Comparison of ENCODE assay signal across 18 mouse cellular contexts in the genomic region with DNA sequence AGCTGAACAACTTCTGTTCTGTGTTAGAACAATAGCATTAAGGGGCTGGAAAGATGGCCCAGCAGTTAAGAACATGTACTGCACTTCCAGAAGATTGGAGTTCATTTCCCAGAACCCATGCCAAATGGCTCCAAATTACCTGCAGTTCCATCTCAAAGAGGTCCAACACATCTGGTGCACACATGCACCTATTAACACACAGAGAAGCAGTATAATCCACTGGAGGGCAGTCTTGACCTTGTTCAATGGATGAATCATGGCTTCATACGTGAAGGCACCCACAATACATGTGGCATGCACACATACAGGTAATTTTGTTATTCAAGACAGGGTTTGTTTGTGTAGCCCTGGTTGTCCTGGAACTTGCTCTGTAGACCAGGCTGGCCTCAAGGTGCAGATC. TPM values are rescaled to one million over a fixed set of nuclear protein-coding genes. Genes with fewer than 3 reads are reported as not detected.
DNase-seq lines count a peak whose midpoint lies in the region; ATAC-seq and TF ChIP-seq lines count a peak whose summit lies in the region.
"Had no signal": no experiment of that assay in that cellular context is flagged by ENCODE, and none has a peak within 500 bp of the region (broad histone marks: within the 10 kb centered on the region; RNA-seq: fewer than 3 reads in every experiment).

No protein-coding gene starts in this region.

- no peak overlapping the region for H3K27ac ChIP-seq in embryonic facial prominence, embryonic 11.5 days (replicated peaks; ENCODE audit: low read depth, low read length)
- no peak overlapping the region for H3K27ac ChIP-seq in embryonic facial prominence, embryonic 10.5 days (replicated peaks)
- H3K27ac ChIP-seq in kidney, postnatal 0 days: no peak overlapping the region
- no peak overlapping the region for H3K27ac ChIP-seq in kidney, embryonic 15.5 days
- H3K27ac ChIP-seq: embryonic facial prominence, embryonic 13.5 days; liver, embryonic 13.5 days; midbrain, embryonic 12.5 days had no signal

- CTCF ChIA-PET in Patski (lab: Charles Lee): no interaction called here

- H3K9ac ChIP-seq in embryonic facial prominence, embryonic 11.5 days (replicated peaks; ENCODE audit: low read length): no peak overlapping the region
- no peak overlapping the region for H3K9ac ChIP-seq in kidney, postnatal 0 days (ENCODE audit: low read depth, low read length)
- no peak overlapping the region for H3K9ac ChIP-seq in kidney, embryonic 15.5 days
- H3K9ac ChIP-seq: embryonic facial prominence, embryonic 13.5 days; heart, embryonic 12.5 days; liver, embryonic 13.5 days; lung, embryonic 14.5 days; midbrain, embryonic 12.5 days had no signal

- no peaks in the 10 kb centered on the region for H3K9me3 ChIP-seq in embryonic facial prominence, embryonic 11.5 days (replicated peaks; ENCODE audit: control insufficient read depth, low read length)
- no peaks in the 10 kb centered on the region for H3K9me3 ChIP-seq in embryonic facial prominence, embryonic 10.5 days
- no peaks in the 10 kb centered on the region for H3K9me3 ChIP-seq in kidney, postnatal 0 days (replicated peaks; ENCODE audit: low read length)
- no peaks in the 10 kb centered on the region for H3K9me3 ChIP-seq in kidney, embryonic 15.5 days (replicated peaks)
- H3K9me3 ChIP-seq: embryonic facial prominence, embryonic 13.5 days; heart, embryonic 12.5 days; liver, embryonic 13.5 days; midbrain, embryonic 12.5 days had no signal

- H3K36me3 ChIP-seq in embryonic facial prominence, embryonic 11.5 days (replicated peaks; ENCODE audit: control insufficient read depth, insufficient read depth, low read depth, low read length): no peaks in the 10 kb centered on the region
- H3K36me3 ChIP-seq in embryonic facial prominence, embryonic 10.5 days (replicated peaks): no peaks in the 10 kb centered on the region
- no peaks in the 10 kb centered on the region for H3K36me3 ChIP-seq in kidney, postnatal 0 days (ENCODE audit: insufficient read depth, low read length)
- H3K36me3 ChIP-seq in kidney, embryonic 15.5 days: no peaks in the 10 kb centered on the region
- H3K36me3 ChIP-seq: embryonic facial prominence, embryonic 13.5 days; heart, embryonic 12.5 days; liver, embryonic 13.5 days; midbrain, embryonic 12.5 days had no signal

- no peaks in the 10 kb centered on the region for H3K27me3 ChIP-seq in embryonic facial prominence, embryonic 11.5 days (ENCODE audit: control insufficient read depth, insufficient read depth, low read length)
- H3K27me3 ChIP-seq in embryonic facial prominence, embryonic 10.5 days (replicated peaks; ENCODE audit: low read depth, poor library complexity, severe bottlenecking): no peaks in the 10 kb centered on the region
- no peaks in the 10 kb centered on the region for H3K27me3 ChIP-seq in kidney, postnatal 0 days (ENCODE audit: insufficient read depth, low read length)
- H3K27me3 ChIP-seq in kidney, embryonic 15.5 days: no peaks in the 10 kb centered on the region
- no peaks in the 10 kb centered on the region for H3K27me3 ChIP-seq in Patski
- H3K27me3 ChIP-seq: embryonic facial prominence, embryonic 13.5 days; heart, embryonic 12.5 days; liver, embryonic 13.5 days; midbrain, embryonic 12.5 days had no signal

- no peak overlapping the region for H3K4me3 ChIP-seq in embryonic facial prominence, embryonic 11.5 days (ENCODE audit: low read depth, low read length)
- no peak overlapping the region for H3K4me3 ChIP-seq in embryonic facial prominence, embryonic 10.5 days
- H3K4me3 ChIP-seq in kidney, postnatal 0 days (replicated peaks; ENCODE audit: low read depth, low read length): no peak overlapping the region
- no peak overlapping the region for H3K4me3 ChIP-seq in kidney, embryonic 15.5 days (replicated peaks)
- H3K4me3 ChIP-seq: embryonic facial prominence, embryonic 13.5 days; heart, embryonic 12.5 days; liver, embryonic 13.5 days; midbrain, embryonic 12.5 days had no signal

- 71% methylated on average over 1 of the region's 1 CpGs for WGBS in embryonic facial prominence, embryonic 11.5 days
- 82% methylated on average over 1 of the region's 1 CpGs for WGBS in embryonic facial prominence, embryonic 10.5 days
- WGBS in kidney, postnatal 0 days: 76% methylated on average over 1 of the region's 1 CpGs
- 82% methylated on average over 1 of the region's 1 CpGs for WGBS in kidney, embryonic 15.5 days

- POLR2A ChIA-PET in Patski (lab: Charles Lee): no interaction called here

- TF ChIP-seq CTCF in kidney, postnatal 0 days (IDR thresholded peaks at IDR 0.05; ENCODE audit: low read depth): peak; percentile 37; the same call in 1 of the 2 replicates
- peak; percentile 48 for TF ChIP-seq CTCF in Patski (IDR thresholded peaks at IDR 0.05)

- no peaks in the 10 kb centered on the region for H3K4me1 ChIP-seq in embryonic facial prominence, embryonic 11.5 days (ENCODE audit: control insufficient read depth, insufficient read depth, low read length)
- no peaks in the 10 kb centered on the region for H3K4me1 ChIP-seq in embryonic facial prominence, embryonic 10.5 days
- no peaks in the 10 kb centered on the region for H3K4me1 ChIP-seq in kidney, postnatal 0 days (replicated peaks; ENCODE audit: insufficient read depth, low read length)
- H3K4me1 ChIP-seq in kidney, embryonic 15.5 days: peaks cover 9% of the 10 kb centered on the region; the same call in 1 of the 2 replicates
- H3K4me1 ChIP-seq: embryonic facial prominence, embryonic 13.5 days; heart, embryonic 12.5 days; liver, embryonic 13.5 days; midbrain, embryonic 12.5 days had no signal

- DNase-seq in embryonic facial prominence, embryonic 11.5 days (ENCODE audit: low spot score): peak; percentile 28
- DNase-seq in embryonic facial prominence, embryonic 10.5 days (ENCODE audit: low spot score): no peak
- no peak for DNase-seq in kidney, postnatal 0 days (ENCODE audit: low spot score)
- DNase-seq in 416B (ENCODE audit: low read depth) (peak; percentile 47), Patski (ENCODE audit: low read depth, low spot score) (no peak)
- DNase-seq in adrenal gland, postnatal 4 days (ENCODE audit: low spot score in 2 of 2): no peak
- DNase-seq in cerebellum, postnatal 36 days: no peak
- DNase-seq: adrenal gland, postnatal 36 days; cerebellum, adult 18-20 months; cerebellum, postnatal 25 days; layer of hippocampus, adult 9-11 months; liver, embryonic 13.5 days had no signal

- H3K4me2 ChIP-seq in embryonic facial prominence, embryonic 11.5 days (ENCODE audit: low read depth, low read length): no peak overlapping the region
- H3K4me2 ChIP-seq in kidney, postnatal 0 days (ENCODE audit: low read length): no peak overlapping the region
- H3K4me2 ChIP-seq in kidney, embryonic 15.5 days: no peak overlapping the region
- H3K4me2 ChIP-seq: embryonic facial prominence, embryonic 13.5 days; heart, embryonic 12.5 days; liver, embryonic 13.5 days; lung, embryonic 14.5 days; midbrain, embryonic 12.5 days had no signal

- in situ Hi-C loops in Patski (cut with MboI; ENCODE audit: low pct_unique_long_range_greater_than_20kb): loop anchor here (25.0 kb wide), 1 partner anchor 1071 kb away; no protein-coding TSS in a partner anchor

- ATAC-seq in embryonic facial prominence, embryonic 11.5 days (replicated peaks; ENCODE audit: insufficient number of reproducible peaks, low FRiP score, low TSS enrichment, low read depth): no peak
- ATAC-seq in kidney, postnatal 0 days (replicated peaks; ENCODE audit: low FRiP score, low read depth): no peak
- no peak for ATAC-seq in kidney, embryonic 15.5 days (replicated peaks; ENCODE audit: low FRiP score)
- ATAC-seq in Patski: no peak
- ATAC-seq: forebrain, embryonic 14.5 days had no signal

RNA-seq across cellular contexts. Expression of gene Sipa1l3, which starts 40.3 kb away (rescaled TPM):
- polyA plus RNA-seq in embryonic facial prominence, embryonic 11.5 days (2014; fragmentation: Nextera tagmentation; extraction: Ambion mirVana): 4.5 and 6.8 TPM in 2 replicates
- polyA plus RNA-seq in embryonic facial prominence, embryonic 10.5 days (2016; fragmentation: Nextera tagmentation; extraction: Ambion mirVana): 9.2 and 10.5 TPM in 2 replicates
- 8.3 and 10.2 TPM in 2 replicates for polyA plus RNA-seq in kidney, postnatal 0 days (2015; fragmentation: Nextera tagmentation; extraction: Ambion mirVana)
- 14.4 and 14.5 TPM in 2 replicates for polyA plus RNA-seq in kidney, embryonic 15.5 days (2015; fragmentation: Nextera tagmentation; extraction: Ambion mirVana)
- polyA plus RNA-seq in Patski (2021): 27.2 TPM
- 10 to 100 TPM; 67.4 to 86.4 TPM for total RNA-seq in adrenal gland, postnatal 4 days (2021)

Comparison
In these comparisons a context has a peak if more than half of its experiments do, and no peak if none do; other contexts are left out.
1. DNase-seq: peak in embryonic facial prominence, embryonic 11.5 days (single experiment) and 416B (single experiment); none in embryonic facial prominence, embryonic 10.5 days (single experiment), kidney, postnatal 0 days (single experiment), Patski (single experiment), adrenal gland, postnatal 4 days (0 of 2) and cerebellum, postnatal 36 days (0 of 2).